ENCODE assay signal across 8 mouse cellular contexts in the genomic region with DNA sequence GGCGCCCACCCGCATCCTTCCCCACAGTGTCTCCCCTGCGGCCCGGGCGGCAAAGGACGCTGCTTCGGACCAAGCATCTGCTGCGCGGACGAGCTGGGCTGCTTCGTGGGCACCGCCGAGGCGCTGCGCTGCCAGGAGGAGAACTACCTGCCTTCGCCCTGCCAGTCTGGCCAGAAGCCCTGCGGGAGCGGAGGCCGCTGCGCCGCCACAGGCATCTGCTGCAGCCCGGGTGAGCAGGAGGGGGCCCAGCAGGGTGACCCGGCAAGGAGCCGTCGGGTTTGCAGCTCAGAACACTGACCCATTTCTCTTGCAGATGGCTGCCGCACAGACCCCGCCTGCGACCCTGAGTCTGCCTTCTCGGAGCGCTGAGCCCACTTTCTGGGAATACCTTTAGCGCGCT. TPM values are rescaled to one million over a fixed set of nuclear protein-coding genes. Genes with fewer than 3 reads are reported as not detected.
A peak's percentile ranks its signal among the peaks of the same experiment; 100 is the strongest.
DNase-seq lines count a peak whose midpoint lies in the region; ATAC-seq and TF ChIP-seq lines count a peak whose summit lies in the region.
"Not testable (repeated sequence)": the region's sequence is repeated elsewhere in the genome, so short reads cannot be mapped to it uniquely, and the experiment has no call there.

No protein-coding gene starts in this region.

- ATAC-seq in forebrain, embryonic 13.5 days; heart, embryonic 16.5 days (replicated peaks; ENCODE audit: extremely low read depth, insufficient read depth, low FRiP score); limb, embryonic 15.5 days (ENCODE audit: insufficient number of reproducible peaks, low FRiP score, low TSS enrichment, low read depth): not testable (repeated sequence)

- under 1% methylated on average over 25 of the region's 32 CpGs for WGBS in forebrain, embryonic 13.5 days
- WGBS in heart, embryonic 16.5 days = 4% methylated on average over 28 of the region's 32 CpGs
- 7% methylated on average over 32 of the region's 32 CpGs for WGBS in kidney, adult 2 months
- 3% methylated on average over 30 of the region's 32 CpGs for WGBS in limb, embryonic 15.5 days
- WGBS in midbrain, embryonic 10.5 days = under 1% methylated on average over 32 of the region's 32 CpGs

- peak overlapping the region; percentile 54 for H3K4me2 ChIP-seq in forebrain, embryonic 13.5 days
- peak overlapping the region; percentile 58 for H3K4me2 ChIP-seq in heart, embryonic 16.5 days (ENCODE audit: low read depth, low read length)
- peak overlapping the region; percentile 55 for H3K4me2 ChIP-seq in limb, embryonic 15.5 days

- peak overlapping the region; percentile 48; the same call in 1 of the 2 replicates for H3K9ac ChIP-seq in ES-Bruce4 (ENCODE audit: low read depth, poor library complexity, severe bottlenecking)
- H3K9ac ChIP-seq in forebrain, embryonic 13.5 days = peak overlapping the region; percentile 39
- H3K9ac ChIP-seq in heart, embryonic 16.5 days (ENCODE audit: low read length) = peak overlapping the region; percentile 47
- 0 out of 2 replicates have a peak overlapping the region, but pooled peaks have one; percentile 14 for H3K9ac ChIP-seq in limb, embryonic 15.5 days

- not testable (repeated sequence) for H3K27me3 ChIP-seq in ES-Bruce4 (ENCODE audit: control insufficient read depth, insufficient read depth, low read length, poor library complexity, severe bottlenecking); kidney, adult 2 months (replicated peaks; ENCODE audit: control insufficient read depth, insufficient read depth, low read length)
- peaks cover 71% of the 10 kb centered on the region for H3K27me3 ChIP-seq in forebrain, embryonic 13.5 days
- H3K27me3 ChIP-seq in heart, embryonic 16.5 days (ENCODE audit: control insufficient read depth, insufficient read depth, low read length) = peaks cover 64% of the 10 kb centered on the region
- peaks cover 71% of the 10 kb centered on the region for H3K27me3 ChIP-seq in limb, embryonic 15.5 days
- peaks cover 85% of the 10 kb centered on the region for H3K27me3 ChIP-seq in midbrain, embryonic 10.5 days (ENCODE audit: low read depth, poor library complexity, severe bottlenecking)

- TF ChIP-seq CTCF in ES-Bruce4 (IDR thresholded peaks at IDR 0.05; ENCODE audit: low read depth, low read length); kidney, adult 2 months (conservative IDR thresholded peaks at IDR 0.05; ENCODE audit: insufficient read depth, insufficient read length, low read depth, low read length): not testable (repeated sequence)

- H3K4me1 ChIP-seq in ES-Bruce4 (ENCODE audit: control insufficient read depth, insufficient read depth, low read length); kidney, adult 2 months (ENCODE audit: control insufficient read depth, insufficient read depth, low read length): not testable (repeated sequence)
- H3K4me1 ChIP-seq in forebrain, embryonic 13.5 days = peaks cover 30% of the 10 kb centered on the region
- peaks cover 15% of the 10 kb centered on the region for H3K4me1 ChIP-seq in heart, embryonic 16.5 days (ENCODE audit: control insufficient read depth, insufficient read depth, low read length)
- peaks cover 35% of the 10 kb centered on the region for H3K4me1 ChIP-seq in limb, embryonic 15.5 days
- H3K4me1 ChIP-seq in midbrain, embryonic 10.5 days = peaks cover 34% of the 10 kb centered on the region

- H3K4me3 ChIP-seq in ES-Bruce4 (ENCODE audit: low read depth, low read length) = peak overlapping the region; percentile 59
- H3K4me3 ChIP-seq in forebrain, embryonic 13.5 days = peak overlapping the region; percentile 29
- peak overlapping the region; percentile 44 for H3K4me3 ChIP-seq in heart, embryonic 16.5 days (ENCODE audit: low read length)
- peak overlapping the region; percentile 19; the same call in 1 of the 2 replicates for H3K4me3 ChIP-seq in kidney, adult 2 months (ENCODE audit: insufficient read depth, low read depth, low read length)
- peak overlapping the region; percentile 33 for H3K4me3 ChIP-seq in limb, embryonic 15.5 days
- peak overlapping the region; percentile 44 for H3K4me3 ChIP-seq in midbrain, embryonic 10.5 days

- DNase-seq in cerebellum, adult 9-10 months = peak; percentile 51
- DNase-seq in kidney, adult 2 months = peak; percentile 41
- peak; percentile 34 for DNase-seq in midbrain, embryonic 10.5 days (ENCODE audit: low spot score)
- peak; percentile 44 for DNase-seq in retina, embryonic 14.5 days (ENCODE audit: low spot score)

- TF ChIP-seq POLR2A in ES-Bruce4 (IDR thresholded peaks at IDR 0.05; ENCODE audit: insufficient read depth, low read length); kidney, adult 2 months (IDR thresholded peaks at IDR 0.05; ENCODE audit: low read depth, low read length): not testable (repeated sequence)

- not testable (repeated sequence) for TF ChIP-seq EP300 in ES-Bruce4 (IDR thresholded peaks at IDR 0.05; ENCODE audit: insufficient read depth, low read depth, low read length)

- not testable (repeated sequence) for H3K36me3 ChIP-seq in ES-Bruce4 (ENCODE audit: control insufficient read depth, insufficient read depth, low read length, poor library complexity, severe bottlenecking); forebrain, embryonic 13.5 days (ENCODE audit: poor library complexity, severe bottlenecking); heart, embryonic 16.5 days (ENCODE audit: control insufficient read depth, insufficient read depth); kidney, adult 2 months (ENCODE audit: control insufficient read depth, insufficient read depth, low read length); limb, embryonic 15.5 days; midbrain, embryonic 10.5 days

- H3K9me3 ChIP-seq in ES-Bruce4 (replicated peaks; ENCODE audit: control insufficient read depth, insufficient read depth, low read length, poor library complexity, severe bottlenecking); forebrain, embryonic 13.5 days (replicated peaks); heart, embryonic 16.5 days (replicated peaks; ENCODE audit: control insufficient read depth, low read length); limb, embryonic 15.5 days; midbrain, embryonic 10.5 days (replicated peaks): not testable (repeated sequence)

- not testable (repeated sequence) for H3K27ac ChIP-seq in ES-Bruce4 (ENCODE audit: insufficient read depth, low read length); forebrain, embryonic 13.5 days; heart, embryonic 16.5 days (ENCODE audit: low read length); kidney, adult 2 months (ENCODE audit: insufficient read depth, low read depth, low read length); limb, embryonic 15.5 days
- H3K27ac ChIP-seq in midbrain, embryonic 10.5 days (replicated peaks) = 0 out of 2 replicates have a peak overlapping the region, but pooled peaks have one; percentile 9

RNA-seq across cellular contexts. Expression of a gene that starts 0.6 kb away (rescaled TPM):
- not detected in 2 replicates for polyA plus RNA-seq in ES-Bruce4 (2011; ENCODE audit: insufficient read depth, insufficient read length, low read depth, missing spikeins)
- polyA plus RNA-seq in forebrain, embryonic 13.5 days (2015; fragmentation: Nextera tagmentation; extraction: Ambion mirVana) = not detected in 2 replicates
- polyA plus RNA-seq in heart, embryonic 16.5 days (2015; fragmentation: Nextera tagmentation; extraction: Ambion mirVana) = not detected in 2 replicates
- not detected in 2 replicates for polyA plus RNA-seq in kidney, adult 2 months (2012; rRNA removed)
- polyA plus RNA-seq in limb, embryonic 15.5 days (2015; fragmentation: Nextera tagmentation; extraction: Ambion mirVana) = not detected in 2 replicates
- not detected in 2 replicates for polyA plus RNA-seq in midbrain, embryonic 10.5 days (2016; fragmentation: Nextera tagmentation; extraction: Ambion mirVana)

RNA-seq across cellular contexts. Expression of a gene that starts 5.8 kb away (rescaled TPM):
- polyA plus RNA-seq in ES-Bruce4 (2011; ENCODE audit: insufficient read depth, insufficient read length, low read depth, missing spikeins) = not detected in 2 replicates
- polyA plus RNA-seq in forebrain, embryonic 13.5 days (2015; fragmentation: Nextera tagmentation; extraction: Ambion mirVana) = 1.2 and 1.8 TPM in 2 replicates
- polyA plus RNA-seq in heart, embryonic 16.5 days (2015; fragmentation: Nextera tagmentation; extraction: Ambion mirVana) = 0.37 TPM in 1 of 2 replicates, not detected in the other
- not detected in 2 replicates for polyA plus RNA-seq in kidney, adult 2 months (2012; rRNA removed)
- not detected in 2 replicates for polyA plus RNA-seq in limb, embryonic 15.5 days (2015; fragmentation: Nextera tagmentation; extraction: Ambion mirVana)
- not detected in 2 replicates for polyA plus RNA-seq in midbrain, embryonic 10.5 days (2016; fragmentation: Nextera tagmentation; extraction: Ambion mirVana)

RNA-seq across cellular contexts. Expression of a gene that starts 13.0 kb away (rescaled TPM):
- polyA plus RNA-seq in ES-Bruce4 (2011; ENCODE audit: insufficient read depth, insufficient read length, low read depth, missing spikeins) = 13.3 and 17.0 TPM in 2 replicates
- 73.3 and 82.9 TPM in 2 replicates for polyA plus RNA-seq in forebrain, embryonic 13.5 days (2015; fragmentation: Nextera tagmentation; extraction: Ambion mirVana)
- 71.6 and 78.7 TPM in 2 replicates for polyA plus RNA-seq in heart, embryonic 16.5 days (2015; fragmentation: Nextera tagmentation; extraction: Ambion mirVana)
- 86.9 and 116 TPM in 2 replicates for polyA plus RNA-seq in kidney, adult 2 months (2012; rRNA removed)
- 93.6 and 101 TPM in 2 replicates for polyA plus RNA-seq in limb, embryonic 15.5 days (2015; fragmentation: Nextera tagmentation; extraction: Ambion mirVana)
- polyA plus RNA-seq in midbrain, embryonic 10.5 days (2016; fragmentation: Nextera tagmentation; extraction: Ambion mirVana) = 84.8 and 89.0 TPM in 2 replicates

RNA-seq across cellular contexts. Expression of a gene that starts 53.3 kb away (rescaled TPM):
- polyA plus RNA-seq in ES-Bruce4 (2011; ENCODE audit: insufficient read depth, insufficient read length, low read depth, missing spikeins) = 21.5 and 22.5 TPM in 2 replicates
- polyA plus RNA-seq in forebrain, embryonic 13.5 days (2015; fragmentation: Nextera tagmentation; extraction: Ambion mirVana) = 14.7 and 14.8 TPM in 2 replicates
- 13.3 and 13.9 TPM in 2 replicates for polyA plus RNA-seq in heart, embryonic 16.5 days (2015; fragmentation: Nextera tagmentation; extraction: Ambion mirVana)
- polyA plus RNA-seq in kidney, adult 2 months (2012; rRNA removed) = 3.4 and 4.0 TPM in 2 replicates
- polyA plus RNA-seq in limb, embryonic 15.5 days (2015; fragmentation: Nextera tagmentation; extraction: Ambion mirVana) = 13.2 and 14.1 TPM in 2 replicates
- polyA plus RNA-seq in midbrain, embryonic 10.5 days (2016; fragmentation: Nextera tagmentation; extraction: Ambion mirVana) = 21.7 and 22.4 TPM in 2 replicates

RNA-seq across cellular contexts. Expression of a gene that starts 53.3 kb away (rescaled TPM):
- 10.4 and 11.6 TPM in 2 replicates for polyA plus RNA-seq in ES-Bruce4 (2011; ENCODE audit: insufficient read depth, insufficient read length, low read depth, missing spikeins)
- 13.0 and 15.5 TPM in 2 replicates for polyA plus RNA-seq in forebrain, embryonic 13.5 days (2015; fragmentation: Nextera tagmentation; extraction: Ambion mirVana)
- polyA plus RNA-seq in heart, embryonic 16.5 days (2015; fragmentation: Nextera tagmentation; extraction: Ambion mirVana) = 6.5 and 8.2 TPM in 2 replicates
- 7.3 and 8.0 TPM in 2 replicates for polyA plus RNA-seq in kidney, adult 2 months (2012; rRNA removed)
- polyA plus RNA-seq in limb, embryonic 15.5 days (2015; fragmentation: Nextera tagmentation; extraction: Ambion mirVana) = 10.8 and 11.0 TPM in 2 replicates
- 20.3 and 21.5 TPM in 2 replicates for polyA plus RNA-seq in midbrain, embryonic 10.5 days (2016; fragmentation: Nextera tagmentation; extraction: Ambion mirVana)
